Mouse (Mus musculus) cerebellum, adult (tissue): ENCODE measurements around the gene Htra3.

Source experiments
- ATAC-seq: cut with Nextera tagmentation; 2 replicates; pipeline ENCODE4 v1.9.2; 2017; ENCODE audit warnings: mild to moderate bottlenecking, moderate library complexity, mixed read lengths; ENCODE audit not compliant: insufficient number of reproducible peaks, low FRiP score, low TSS enrichment

Gene Htra3

DNA sequence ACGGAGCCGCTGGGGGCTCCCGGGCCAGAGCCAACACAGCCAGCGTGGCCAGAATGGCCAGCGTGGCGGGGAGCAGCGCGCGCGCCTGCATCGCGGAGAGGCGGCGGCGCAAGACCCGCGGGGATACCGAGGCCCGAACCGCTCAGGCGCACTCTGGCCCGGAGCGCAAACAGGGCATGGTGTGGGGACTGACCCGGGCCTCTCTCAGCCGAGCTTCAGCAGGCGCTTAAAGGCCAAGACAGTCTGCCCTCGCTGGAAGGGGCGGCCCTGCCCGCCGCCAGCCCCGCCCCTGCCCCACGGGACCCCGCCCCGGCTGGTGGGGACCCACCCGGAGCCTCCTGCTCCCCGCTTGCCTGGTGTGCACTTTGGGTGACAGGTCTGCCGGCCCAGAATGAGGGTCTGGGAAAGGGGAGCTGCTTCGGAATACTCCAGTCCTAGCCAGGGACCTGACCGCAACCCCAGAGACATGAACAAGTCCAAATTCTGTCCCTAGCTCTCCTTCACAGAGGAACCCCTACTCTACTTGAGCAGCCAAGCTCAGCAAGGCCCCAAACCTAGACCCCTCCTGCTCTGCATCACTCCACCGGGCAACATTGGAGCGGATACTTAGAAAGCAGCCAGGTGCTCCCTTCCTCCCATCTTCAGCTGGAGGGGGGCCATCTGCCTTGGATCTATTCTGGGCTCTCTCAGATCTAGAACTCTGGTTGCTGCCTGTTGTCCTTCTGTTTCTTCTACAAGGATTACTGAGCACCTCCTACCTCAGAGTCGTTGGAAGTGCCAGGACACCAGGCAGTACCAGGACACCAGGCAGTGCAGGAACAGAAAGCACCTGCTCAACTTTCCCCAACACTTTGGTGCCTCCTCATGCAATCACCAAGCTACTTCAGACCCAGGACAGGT lies at the start of gene Htra3:
Htra3 (minus strand) TSS at position 527 of the 900 bp plus-strand sequence.
- ATAC-seq: no peak

GRCm38 (mm10) chr5:35728957-35729460 lies 49.4 kb upstream of the Htra3 start:
- peak; percentile 81 for ATAC-seq

- no peak for ATAC-seq
Observed at GRCm38 (mm10) chr5:35728344-35728956, 48.9 kb upstream of the Htra3 start.

DNA sequence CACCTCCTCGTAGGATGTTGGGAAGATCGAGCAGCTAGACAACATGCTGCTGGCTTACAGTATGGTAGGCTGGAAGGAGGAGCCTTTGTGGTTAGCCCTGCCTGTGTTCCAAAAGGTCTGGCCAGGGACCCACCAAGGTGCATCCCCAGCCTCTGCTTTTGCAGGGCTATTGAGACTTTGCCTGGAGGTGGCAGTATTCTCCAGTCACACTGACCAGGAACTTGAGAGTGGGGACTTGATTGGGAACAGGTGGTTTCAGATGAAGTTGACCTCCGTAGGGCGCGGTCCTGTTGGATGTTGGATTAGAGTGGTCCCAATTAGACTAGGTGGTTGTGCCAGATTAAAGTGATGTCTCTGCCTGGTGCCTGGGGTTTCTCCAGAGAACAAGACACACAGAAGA lies 47.9 kb upstream of the Htra3 start:
- no peak for ATAC-seq

DNA sequence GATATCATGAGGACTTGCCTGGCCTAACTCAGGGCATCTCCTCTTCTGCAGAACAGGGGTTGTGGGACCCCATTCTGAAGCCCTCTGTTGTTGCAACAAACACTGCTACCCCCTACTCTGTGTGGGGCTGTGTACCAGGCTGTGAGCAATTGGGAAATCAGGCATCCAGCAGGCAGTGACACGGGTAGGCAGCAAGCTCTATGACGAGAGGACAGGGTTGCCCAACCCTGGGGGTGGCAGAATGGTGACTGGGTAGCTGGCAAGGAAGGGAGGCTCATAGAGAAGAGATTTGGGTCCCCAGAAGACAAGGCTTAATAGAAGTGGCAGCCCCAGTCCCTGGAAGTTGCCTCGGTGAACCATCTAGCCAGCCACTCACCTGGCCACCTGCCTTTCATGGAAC lies 46.3 kb upstream of the Htra3 start:
- ATAC-seq: no peak

DNA sequence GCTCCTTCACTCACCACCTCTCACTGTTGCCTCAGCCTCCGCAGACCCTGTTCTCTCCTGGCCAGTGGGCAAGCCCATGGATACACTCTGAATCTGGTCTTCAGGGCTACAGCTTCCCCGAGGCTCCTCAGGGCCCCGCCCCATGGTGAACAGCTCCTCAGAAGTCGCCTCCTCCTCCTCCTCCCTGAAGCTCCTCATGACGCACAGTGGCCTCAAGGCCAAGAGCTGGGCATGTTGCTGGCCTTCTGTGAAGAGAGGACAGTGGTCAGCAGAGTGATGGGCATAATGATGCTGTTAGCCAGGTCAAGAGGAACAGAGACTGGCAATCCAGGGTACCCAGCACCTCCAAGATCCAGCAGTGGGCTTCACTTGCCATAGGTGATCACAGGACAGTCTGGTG lies 44.3 kb upstream of the Htra3 start:
- ATAC-seq: no peak

DNA sequence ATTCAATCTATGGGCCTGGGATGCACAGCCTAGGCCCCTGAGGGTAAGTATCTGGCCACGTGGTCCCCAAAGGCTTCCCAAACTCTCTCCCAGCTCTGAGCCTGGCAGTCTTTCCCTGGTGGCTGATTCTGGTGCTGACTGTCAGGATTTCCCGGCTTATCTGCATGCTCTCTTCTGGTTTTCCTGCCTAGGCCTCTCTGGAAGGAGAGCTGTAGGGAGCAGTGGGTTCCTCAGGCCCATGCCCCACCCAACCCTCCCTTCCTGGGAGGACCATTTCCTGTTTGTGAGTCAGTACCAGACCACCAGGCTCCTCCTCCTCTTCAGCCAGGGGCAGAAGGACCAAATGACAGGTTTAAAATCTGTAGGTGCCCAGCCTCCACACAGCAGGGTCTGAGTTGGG lies 43.1 kb upstream of the Htra3 start:
- no peak for ATAC-seq

- ATAC-seq: no peak
Observed at GRCm38 (mm10) chr5:35721933-35722332, 42.4 kb upstream of the Htra3 start.

- ATAC-seq: no peak
Observed at GRCm38 (mm10) chr5:35719880-35720279, 40.3 kb upstream of the Htra3 start.

GRCm38 (mm10) chr5:35719343-35719742 lies 39.8 kb upstream of the Htra3 start:
- no peak for ATAC-seq

- ATAC-seq: no peak
Observed at GRCm38 (mm10) chr5:35718817-35719216, 39.2 kb upstream of the Htra3 start.

DNA sequence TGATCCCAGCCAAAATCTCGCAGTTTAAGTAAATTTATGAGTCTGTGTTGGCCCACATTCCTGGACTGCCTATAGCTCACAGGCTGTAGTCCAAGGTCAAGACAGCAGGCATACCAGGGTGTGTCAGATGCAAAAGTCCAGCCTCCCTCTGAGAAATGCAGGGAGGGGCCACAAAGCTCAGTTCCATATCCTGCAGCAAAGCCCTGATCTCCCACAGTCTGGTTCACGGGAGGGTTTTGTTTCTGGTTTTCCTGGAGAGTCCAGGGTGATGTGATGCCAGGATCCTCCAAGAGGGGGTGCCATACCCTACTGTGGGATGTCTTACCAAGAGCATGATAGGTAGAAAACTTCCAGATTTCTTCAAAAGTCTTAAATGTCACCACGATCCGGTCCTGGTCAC lies 38.4 kb upstream of the Htra3 start:
- no peak for ATAC-seq

DNA sequence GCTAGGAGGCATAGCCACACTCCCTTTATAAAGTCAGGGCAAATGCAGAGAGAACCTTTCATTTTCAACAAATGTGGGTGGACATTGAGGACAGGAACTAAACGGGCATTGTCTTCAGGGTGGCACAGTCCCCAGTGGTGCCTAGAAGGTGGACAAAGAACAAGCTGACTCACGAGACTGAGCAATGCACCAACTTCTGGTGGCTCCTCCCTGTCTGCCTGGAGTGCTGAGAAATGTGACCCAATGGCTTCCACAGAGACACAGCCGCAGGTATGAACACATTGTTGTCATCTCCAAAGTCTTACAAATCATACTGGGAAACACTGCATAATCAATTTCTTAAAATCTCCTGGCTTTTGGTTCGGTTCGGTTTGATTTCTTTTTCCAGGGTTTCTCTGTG lies 37.9 kb upstream of the Htra3 start:
- ATAC-seq: no peak

DNA sequence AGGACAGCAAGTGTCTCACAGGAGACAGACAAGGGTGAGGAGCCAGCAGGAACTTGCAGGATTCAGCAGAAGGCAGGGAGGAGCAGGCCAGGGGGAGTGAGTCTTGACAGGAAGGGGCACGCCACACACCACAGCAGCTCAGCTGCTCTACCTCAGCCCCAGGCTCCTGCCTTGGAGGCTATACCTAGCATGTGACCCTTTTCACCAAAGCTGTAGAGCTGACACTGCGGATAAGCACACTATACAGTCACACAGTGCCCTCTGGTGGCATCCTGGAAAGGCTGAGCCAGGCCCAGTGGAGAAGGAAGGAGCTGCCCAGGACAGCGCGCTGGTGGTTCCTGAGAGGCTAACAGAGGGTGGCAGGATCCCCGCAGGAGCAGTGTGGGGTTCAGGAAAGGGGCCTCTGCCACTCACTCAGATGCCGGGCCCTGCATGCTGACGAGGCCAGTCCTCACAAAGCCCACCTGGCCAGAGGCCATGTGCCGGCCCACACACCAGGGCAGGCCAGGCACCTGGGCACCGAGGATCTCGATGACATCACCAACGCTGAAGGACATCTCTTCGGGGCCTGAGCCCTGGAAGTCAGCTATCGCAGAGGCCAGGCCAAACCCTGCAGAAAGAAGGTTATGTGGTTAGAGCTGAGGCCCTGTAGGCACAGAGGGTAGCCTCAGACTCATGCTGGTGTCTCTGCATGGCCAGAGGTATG lies 34.2 kb upstream of the Htra3 start:
- ATAC-seq: peak; percentile 90

- no peak for ATAC-seq
Observed at GRCm38 (mm10) chr5:35712517-35712916, 32.9 kb upstream of the Htra3 start.

- ATAC-seq: no peak
Observed at GRCm38 (mm10) chr5:35710931-35711330, 31.3 kb upstream of the Htra3 start.

DNA sequence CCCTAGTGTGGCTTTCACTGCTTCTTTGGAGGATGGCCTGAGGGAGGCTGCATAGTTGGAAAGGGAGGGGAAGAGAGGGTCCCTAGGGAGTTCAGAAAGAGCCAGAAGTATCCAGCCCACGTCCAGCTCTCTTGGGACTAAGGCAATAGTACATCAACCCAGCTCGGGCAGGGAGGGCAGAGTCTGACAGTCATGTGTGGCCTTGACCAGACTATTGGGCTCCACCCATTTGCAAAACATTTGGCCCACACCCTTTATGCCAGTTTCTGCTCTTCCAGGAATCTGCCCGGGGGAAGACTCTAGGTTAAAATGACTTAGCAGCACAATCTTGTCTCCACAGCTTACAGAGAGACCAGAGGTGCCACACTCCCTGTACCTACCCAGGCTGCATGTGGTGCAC lies 30.9 kb upstream of the Htra3 start:
- ATAC-seq: no peak

DNA sequence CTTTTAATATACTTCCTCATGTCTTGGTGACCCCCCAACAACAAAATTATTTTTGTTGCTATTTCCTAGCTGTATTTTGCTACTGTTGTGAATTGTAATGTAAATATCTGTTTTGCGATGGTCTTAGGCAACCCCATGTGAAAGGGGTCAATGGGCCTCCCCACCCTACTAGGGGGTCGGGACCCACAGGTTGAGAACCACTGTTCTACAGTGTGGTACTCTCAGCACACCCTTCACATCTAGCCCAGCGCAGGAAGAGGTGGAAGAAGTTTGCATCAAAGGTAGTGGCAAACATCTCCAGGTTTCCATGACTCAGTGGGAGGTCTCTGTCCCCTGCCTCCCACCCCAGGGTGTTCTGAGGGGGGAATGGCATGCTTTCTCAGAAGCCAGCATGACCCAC lies 25.8 kb upstream of the Htra3 start:
- no peak for ATAC-seq

DNA sequence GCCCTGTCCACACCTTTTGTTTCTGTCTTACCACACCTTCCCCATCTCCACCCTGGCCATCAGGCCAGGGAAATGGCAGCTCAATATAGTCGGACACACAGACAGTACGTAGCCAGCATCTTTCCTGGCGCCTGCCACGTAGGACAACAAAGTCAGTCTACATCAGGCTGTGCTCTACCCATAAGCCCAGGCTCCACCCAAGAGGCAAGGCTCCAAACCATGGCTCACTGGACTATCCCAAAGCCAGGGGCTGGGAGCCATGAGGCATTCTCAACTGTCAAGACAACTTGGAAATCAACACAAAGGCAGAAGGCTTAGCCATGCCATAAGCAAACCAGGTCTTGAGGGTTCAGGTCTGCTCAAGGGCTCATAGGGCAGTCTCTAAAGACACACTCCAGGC lies 24.2 kb upstream of the Htra3 start:
- no peak for ATAC-seq

DNA sequence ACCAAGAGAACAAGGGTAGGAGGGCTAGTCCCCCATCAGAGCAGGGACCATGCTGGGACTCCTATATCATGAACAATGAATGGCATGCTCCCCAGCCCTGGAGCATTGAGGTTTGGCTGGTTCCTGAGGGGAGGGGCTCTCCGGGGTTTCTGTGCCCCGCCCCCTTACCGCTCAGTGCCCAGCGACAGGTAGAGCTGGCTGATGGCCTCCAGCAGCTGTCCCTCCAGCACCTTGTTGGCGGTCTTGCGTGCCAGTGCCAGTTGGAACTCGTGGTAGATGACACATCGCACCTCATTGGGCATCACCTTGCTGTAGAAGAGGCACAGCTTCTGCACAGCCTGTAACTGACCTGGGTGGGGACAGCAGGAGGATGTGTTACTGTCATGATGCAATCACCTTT lies 23.6 kb upstream of the Htra3 start:
- no peak for ATAC-seq

DNA sequence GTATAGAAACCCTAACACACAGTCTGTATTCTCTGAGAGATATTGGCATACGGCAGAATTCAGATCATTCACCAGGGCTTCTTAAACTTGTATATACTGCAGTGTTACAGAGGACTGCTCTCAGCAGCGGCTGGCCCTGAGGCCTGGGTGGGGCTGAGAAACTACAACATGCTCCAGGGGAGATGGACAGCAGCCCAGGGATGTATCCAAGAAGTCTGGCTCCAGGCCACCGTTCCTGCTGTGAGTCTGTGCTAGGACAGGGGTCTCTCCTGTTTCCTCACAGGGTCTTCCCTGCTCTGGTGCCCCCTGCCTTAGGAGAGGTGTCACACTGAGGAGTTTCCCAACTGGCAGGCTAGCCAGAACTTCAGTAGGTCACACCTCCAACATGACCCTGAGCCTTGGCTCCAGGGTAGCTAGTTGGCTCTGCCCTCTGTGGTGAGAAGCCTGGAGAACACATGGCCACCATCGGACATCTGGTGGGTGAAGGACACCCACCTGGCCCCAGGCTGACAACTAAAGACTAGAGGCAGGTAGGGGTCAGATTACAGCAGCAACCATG lies 23.1 kb upstream of the Htra3 start:
- no peak for ATAC-seq
